Mouse (Mus musculus): ENCODE measurements around the gene Dbf4. TPM values are rescaled to one million over a fixed set of nuclear protein-coding genes. Genes with fewer than 3 reads are reported as not detected.

Dbf4 gene
- polyA plus RNA-seq, 1 experiment from 2014 or later, result 7.0 TPM

GRCm38 (mm10) chr5:8368781-8369180 lies 53.7 kb downstream of the Dbf4 start:
- no peak overlapping the region for H3K4me3 ChIP-seq (ENCODE audit: low read depth, low read length)
- H3K36me3 ChIP-seq (ENCODE audit: control insufficient read depth, insufficient read depth, low read length), result no peaks in the 10 kb centered on the region
- ATAC-seq, result no peak
- H3K9ac ChIP-seq (ENCODE audit: low read depth, low read length), result no peak overlapping the region
- H3K4me2 ChIP-seq (ENCODE audit: low read length), result no peak overlapping the region
- peaks cover 6% of the 10 kb centered on the region for H3K4me1 ChIP-seq (ENCODE audit: control insufficient read depth, insufficient read depth, low read length)
- WGBS, result 90% methylated on average over 5 of the region's 5 CpGs
- no peaks in the 10 kb centered on the region for H3K9me3 ChIP-seq (replicated peaks; ENCODE audit: control insufficient read depth, low read length, poor library complexity, severe bottlenecking)
- H3K27me3 ChIP-seq (ENCODE audit: control insufficient read depth, insufficient read depth, low read depth, low read length), result no peaks in the 10 kb centered on the region
- H3K27ac ChIP-seq (ENCODE audit: low read length), result no peak overlapping the region

- H3K9me3 ChIP-seq (replicated peaks; ENCODE audit: control insufficient read depth, low read length, poor library complexity, severe bottlenecking), result no peaks in the 10 kb centered on the region
- no peaks in the 10 kb centered on the region for H3K27me3 ChIP-seq (ENCODE audit: control insufficient read depth, insufficient read depth, low read depth, low read length)
- 33% methylated on average over 7 of the region's 7 CpGs for WGBS
- peak overlapping the region; percentile 91 for H3K9ac ChIP-seq (ENCODE audit: low read depth, low read length)
- no peaks in the 10 kb centered on the region for H3K36me3 ChIP-seq (ENCODE audit: control insufficient read depth, insufficient read depth, low read length)
- peak; percentile 23 for ATAC-seq
- H3K4me3 ChIP-seq (ENCODE audit: low read depth, low read length), result peak overlapping the region; percentile 74
- peak overlapping the region; percentile 65 for H3K4me2 ChIP-seq (ENCODE audit: low read length)
- peaks cover 6% of the 10 kb centered on the region for H3K4me1 ChIP-seq (ENCODE audit: control insufficient read depth, insufficient read depth, low read length)
- H3K27ac ChIP-seq (ENCODE audit: low read length), result peak overlapping the region; percentile 90
These were observed 54.2 kb downstream of the Dbf4 start for GRCm38 (mm10) chr5:8368328-8368692.

GRCm38 (mm10) chr5:8367614-8368327 lies 54.7 kb downstream of the Dbf4 start, which contains the start of gene Adam22:
Gene Adam22, minus strand, starts transcription at chr5:8368160.
- no peaks in the 10 kb centered on the region for H3K36me3 ChIP-seq (ENCODE audit: control insufficient read depth, insufficient read depth, low read length)
- WGBS, result under 1% methylated on average over 49 of the region's 55 CpGs
- H3K27me3 ChIP-seq (ENCODE audit: control insufficient read depth, insufficient read depth, low read depth, low read length), result no peaks in the 10 kb centered on the region
- peaks cover 6% of the 10 kb centered on the region for H3K4me1 ChIP-seq (ENCODE audit: control insufficient read depth, insufficient read depth, low read length)
- H3K4me2 ChIP-seq (ENCODE audit: low read length), result peak within 1 kb of the TSS; percentile 65
- peak within 1 kb of the TSS; percentile 74 for H3K4me3 ChIP-seq (ENCODE audit: low read depth, low read length)
- ATAC-seq, result peak; percentile 97
- peak within 1 kb of the TSS; percentile 90 for H3K27ac ChIP-seq (ENCODE audit: low read length)
- H3K9ac ChIP-seq (ENCODE audit: low read depth, low read length), result peak within 1 kb of the TSS; percentile 91
- H3K9me3 ChIP-seq (replicated peaks; ENCODE audit: control insufficient read depth, low read length, poor library complexity, severe bottlenecking), result no peaks in the 10 kb centered on the region

GRCm38 (mm10) chr5:8366771-8367613 lies 55.5 kb downstream of the Dbf4 start:
- WGBS, result under 1% methylated on average over 24 of the region's 25 CpGs
- H3K9me3 ChIP-seq (replicated peaks; ENCODE audit: control insufficient read depth, low read length, poor library complexity, severe bottlenecking), result no peaks in the 10 kb centered on the region

GRCm38 (mm10) chr5:8362361-8362760 lies 60.2 kb downstream of the Dbf4 start:
- ATAC-seq, result no peak
- 0 out of 2 replicates have a peak, but pooled peaks cover 4% of the 10 kb centered on the region for H3K36me3 ChIP-seq (ENCODE audit: control insufficient read depth, insufficient read depth, low read length)
- no peaks in the 10 kb centered on the region for H3K27me3 ChIP-seq (ENCODE audit: control insufficient read depth, insufficient read depth, low read depth, low read length)
- WGBS, result 89% methylated on average over 1 of the region's 1 CpGs
- H3K9me3 ChIP-seq (replicated peaks; ENCODE audit: control insufficient read depth, low read length, poor library complexity, severe bottlenecking), result no peaks in the 10 kb centered on the region
- no peak overlapping the region for H3K4me2 ChIP-seq (ENCODE audit: low read length)
- H3K9ac ChIP-seq (ENCODE audit: low read depth, low read length), result no peak overlapping the region
- no peak overlapping the region for H3K4me3 ChIP-seq (ENCODE audit: low read depth, low read length)
- H3K4me1 ChIP-seq (ENCODE audit: control insufficient read depth, insufficient read depth, low read length), result peaks cover 13% of the 10 kb centered on the region
- H3K27ac ChIP-seq (ENCODE audit: low read length), result no peak overlapping the region

More at GRCm38 (mm10) chr5:8366771-8367613, 55.5 kb downstream of the Dbf4 start:
- peak overlapping the region; percentile 74 for H3K4me3 ChIP-seq (ENCODE audit: low read depth, low read length)
- H3K27ac ChIP-seq (ENCODE audit: low read length), result peak overlapping the region; percentile 90
- peak overlapping the region; percentile 91 for H3K9ac ChIP-seq (ENCODE audit: low read depth, low read length)
- ATAC-seq, result peak; percentile 74
- H3K36me3 ChIP-seq (ENCODE audit: control insufficient read depth, insufficient read depth, low read length), result no peaks in the 10 kb centered on the region
- H3K4me1 ChIP-seq (ENCODE audit: control insufficient read depth, insufficient read depth, low read length), result peaks cover 6% of the 10 kb centered on the region
- H3K4me2 ChIP-seq (ENCODE audit: low read length), result peak overlapping the region; percentile 65
- no peaks in the 10 kb centered on the region for H3K27me3 ChIP-seq (ENCODE audit: control insufficient read depth, insufficient read depth, low read depth, low read length)

- 73% methylated on average over 8 of the region's 8 CpGs for WGBS
- 0 out of 2 replicates have a peak overlapping the region, but pooled peaks have one; percentile 1 for H3K4me2 ChIP-seq (ENCODE audit: low read length)
- no peak overlapping the region for H3K9ac ChIP-seq (ENCODE audit: low read depth, low read length)
- no peak for ATAC-seq
- H3K4me3 ChIP-seq (ENCODE audit: low read depth, low read length), result no peak overlapping the region
- peaks cover 7% of the 10 kb centered on the region; the same call in 1 of the 2 replicates for H3K36me3 ChIP-seq (ENCODE audit: control insufficient read depth, insufficient read depth, low read length)
- H3K9me3 ChIP-seq (replicated peaks; ENCODE audit: control insufficient read depth, low read length, poor library complexity, severe bottlenecking), result no peaks in the 10 kb centered on the region
- H3K27me3 ChIP-seq (ENCODE audit: control insufficient read depth, insufficient read depth, low read depth, low read length), result no peaks in the 10 kb centered on the region
- H3K4me1 ChIP-seq (ENCODE audit: control insufficient read depth, insufficient read depth, low read length), result peaks cover 12% of the 10 kb centered on the region
- H3K27ac ChIP-seq (ENCODE audit: low read length), result peak overlapping the region; percentile 28; the same call in 1 of the 2 replicates
These were observed 64.8 kb downstream of the Dbf4 start for GRCm38 (mm10) chr5:8357677-8358076.

- Histone ChIP-seq H3K27ac (ENCODE audit: low read length) (peak overlapping the region; percentile 28; the same call in 1 of the 2 replicates), H3K4me2 (ENCODE audit: low read length) (0 out of 2 replicates have a peak overlapping the region, but pooled peaks have one; percentile 1), H3K36me3 (ENCODE audit: control insufficient read depth, insufficient read depth, low read length) (peaks cover 7% of the 10 kb centered on the region; the same call in 1 of the 2 replicates), H3K9ac (ENCODE audit: low read depth, low read length) (no peak overlapping the region), H3K27me3 (ENCODE audit: control insufficient read depth, insufficient read depth, low read depth, low read length) (no peaks in the 10 kb centered on the region), H3K4me3 (ENCODE audit: low read depth, low read length) (no peak overlapping the region), H3K9me3 (replicated peaks; ENCODE audit: control insufficient read depth, low read length, poor library complexity, severe bottlenecking) (no peaks in the 10 kb centered on the region), H3K4me1 (ENCODE audit: control insufficient read depth, insufficient read depth, low read length) (peaks cover 12% of the 10 kb centered on the region)
- 54% methylated on average over 13 of the region's 13 CpGs for WGBS
- peak; percentile 62; the same call in 1 of the 2 replicates for ATAC-seq
These were observed 65.4 kb downstream of the Dbf4 start for GRCm38 (mm10) chr5:8356885-8357651.

- no peaks in the 10 kb centered on the region for H3K27me3 ChIP-seq (ENCODE audit: control insufficient read depth, insufficient read depth, low read depth, low read length)
- peaks cover 12% of the 10 kb centered on the region for H3K4me1 ChIP-seq (ENCODE audit: control insufficient read depth, insufficient read depth, low read length)
- H3K4me3 ChIP-seq (ENCODE audit: low read depth, low read length), result no peak overlapping the region
- H3K27ac ChIP-seq (ENCODE audit: low read length), result no peak overlapping the region
- peaks cover 7% of the 10 kb centered on the region; the same call in 1 of the 2 replicates for H3K36me3 ChIP-seq (ENCODE audit: control insufficient read depth, insufficient read depth, low read length)
- ATAC-seq, result peak; percentile 59
- no peak overlapping the region for H3K4me2 ChIP-seq (ENCODE audit: low read length)
- no peaks in the 10 kb centered on the region for H3K9me3 ChIP-seq (replicated peaks; ENCODE audit: control insufficient read depth, low read length, poor library complexity, severe bottlenecking)
- 54% methylated on average over 2 of the region's 2 CpGs for WGBS
- no peak overlapping the region for H3K9ac ChIP-seq (ENCODE audit: low read depth, low read length)
These were observed 66.2 kb downstream of the Dbf4 start for GRCm38 (mm10) chr5:8356326-8356725.
